Mouse (Mus musculus) C2C12 (cell line): ENCODE measurements around the gene Clip2.

ENCODE experiments used
- CEBPB ChIP-seq: IDR thresholded peaks from one replicate; pipeline ENCODE4 v1.6.1; 2011; ENCODE audit warnings: low read depth, mild to moderate bottlenecking, control low read depth, moderate library complexity
- CTCF ChIP-seq: IDR thresholded peaks from one replicate; pipeline ENCODE4 v1.5.1; 2011; ENCODE audit not compliant: control insufficient read depth, insufficient read depth, insufficient read length
- USF1 ChIP-seq: IDR thresholded peaks from one replicate; pipeline ENCODE4 v1.6.1; 2011; ENCODE audit warnings: low read depth, mild to moderate bottlenecking, control low read depth, moderate library complexity

- TF ChIP-seq USF1 (no peak), CTCF (no peak), CEBPB (no peak)
Measured at GRCm38 (mm10) chr5:134540881-134541280, 11.4 kb downstream of the Clip2 start.
